Mouse (Mus musculus) brain, embryonic 14.5 days (tissue): ENCODE data around the gene Zfp746.

Experiments
- CTCF ChIP-seq: fragments of 200-500 bp; IDR thresholded peaks from 2 replicates; pipeline ENCODE4 v1.5.1; 2012; ENCODE audit warnings: inconsistent platforms, mild to moderate bottlenecking, moderate library complexity, borderline replicate concordance; ENCODE audit not compliant: insufficient read depth, insufficient read length; ENCODE audit errors: extremely low read depth
- POLR2A ChIP-seq: fragments of 200-500 bp; IDR thresholded peaks from 2 replicates; pipeline ENCODE4 v1.6.1; 2012; ENCODE audit warnings: mild to moderate bottlenecking, inconsistent platforms, borderline replicate concordance; ENCODE audit not compliant: poor library complexity, insufficient read depth, insufficient read length, severe bottlenecking; ENCODE audit errors: extremely low read depth

- no peak for TF ChIP-seq POLR2A
- no peak for TF ChIP-seq CTCF
Measured at GRCm38 (mm10) chr6:48032661-48033060, 53.7 kb downstream of the Zfp746 start.
